Mouse (Mus musculus): ENCODE measurements around the gene Trafd1.
"Not testable (repeated sequence)": the region's sequence is repeated elsewhere in the genome, so short reads cannot be mapped to it uniquely, and the experiment has no call there.

Trafd1 gene

DNA sequence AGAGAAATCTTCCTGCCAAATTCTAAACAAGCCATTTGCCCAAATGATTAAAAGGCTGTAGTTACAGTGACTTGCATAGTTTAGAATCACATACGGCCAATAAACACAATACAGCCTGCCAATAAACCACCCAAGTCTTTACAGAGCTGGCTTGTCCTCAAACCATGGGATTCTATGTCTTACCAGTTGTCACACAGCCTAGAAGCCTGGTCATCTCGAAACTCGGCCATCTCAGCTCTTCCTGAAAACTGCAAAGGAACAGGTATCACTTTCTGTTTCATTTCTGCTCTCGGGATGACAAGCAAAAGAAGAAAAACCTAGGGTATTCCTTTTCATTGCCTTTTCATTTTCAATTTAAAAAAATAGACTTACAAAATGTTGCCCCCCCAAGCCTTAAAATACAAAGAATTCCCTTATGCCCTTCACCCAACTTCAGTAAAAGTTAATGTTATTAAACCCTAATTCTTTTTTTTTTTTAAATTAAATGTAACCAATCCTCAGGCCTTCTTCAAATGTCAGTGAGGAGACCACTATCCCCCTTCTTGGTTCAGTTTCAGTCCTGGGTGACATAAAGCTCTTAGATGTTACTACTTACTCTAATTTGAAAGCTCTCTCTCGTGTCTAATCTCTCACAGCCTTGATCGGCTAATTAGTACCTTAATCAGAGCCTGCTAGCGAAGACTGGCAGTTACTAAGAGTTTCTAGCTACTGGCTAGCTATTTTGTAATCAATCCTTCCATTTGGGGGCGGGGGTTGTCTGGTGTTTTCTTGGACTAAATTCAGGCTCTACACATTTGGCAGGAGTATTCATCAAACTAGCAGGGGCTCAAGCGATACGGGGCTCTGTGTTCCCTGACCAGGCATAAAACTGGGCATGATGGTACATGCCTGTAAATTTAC lies 1.3 kb downstream of the Trafd1 start:
- DNase-seq = no peak

DNA sequence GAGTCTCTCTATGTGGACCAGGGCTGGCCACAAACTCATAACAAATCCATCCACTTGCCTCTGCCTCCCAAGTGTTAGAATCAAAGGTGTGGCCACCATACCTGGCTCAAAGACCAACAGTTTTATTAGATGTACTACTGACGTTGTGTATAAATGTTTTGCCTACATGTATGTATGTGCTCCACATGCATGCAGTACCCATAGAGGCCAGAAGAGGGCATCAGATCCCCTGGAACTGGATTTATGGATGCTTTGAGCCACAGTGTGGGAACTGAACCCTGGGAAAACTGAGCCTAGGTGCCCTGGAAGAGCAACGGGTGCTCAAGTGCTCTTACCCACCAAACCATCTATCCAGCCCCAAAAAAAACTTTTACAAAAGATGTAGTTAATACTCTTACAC lies 4.7 kb downstream of the Trafd1 start:
- no peak for DNase-seq

DNA sequence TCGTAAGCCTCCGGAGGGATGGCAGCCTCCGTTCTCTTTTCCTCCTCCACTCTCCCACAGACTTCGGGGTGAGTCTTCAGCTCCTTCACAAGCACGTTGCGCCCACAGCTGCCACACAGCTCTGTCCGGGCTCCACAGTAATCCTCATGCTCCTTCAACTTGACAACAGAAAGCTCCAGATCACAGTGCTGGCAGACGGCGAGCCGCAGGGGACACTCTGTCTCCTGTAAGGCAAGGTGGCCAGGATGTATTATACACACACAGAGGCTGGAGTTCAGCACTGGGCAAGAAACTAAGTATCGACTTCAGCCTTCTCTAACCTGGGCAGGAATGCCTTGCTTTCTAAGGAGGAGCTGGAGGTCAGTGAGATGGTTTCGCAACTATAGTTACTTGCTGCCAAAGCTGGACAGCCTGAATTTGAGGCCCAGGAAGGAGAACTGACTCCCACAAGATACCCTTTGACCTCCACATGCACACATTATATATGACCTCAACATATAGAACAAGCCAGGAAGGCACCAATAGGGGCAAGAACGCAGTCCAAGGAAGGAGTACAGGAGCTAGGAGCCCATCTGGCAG lies 6.7 kb downstream of the Trafd1 start:
- DNase-seq = no peak

DNA sequence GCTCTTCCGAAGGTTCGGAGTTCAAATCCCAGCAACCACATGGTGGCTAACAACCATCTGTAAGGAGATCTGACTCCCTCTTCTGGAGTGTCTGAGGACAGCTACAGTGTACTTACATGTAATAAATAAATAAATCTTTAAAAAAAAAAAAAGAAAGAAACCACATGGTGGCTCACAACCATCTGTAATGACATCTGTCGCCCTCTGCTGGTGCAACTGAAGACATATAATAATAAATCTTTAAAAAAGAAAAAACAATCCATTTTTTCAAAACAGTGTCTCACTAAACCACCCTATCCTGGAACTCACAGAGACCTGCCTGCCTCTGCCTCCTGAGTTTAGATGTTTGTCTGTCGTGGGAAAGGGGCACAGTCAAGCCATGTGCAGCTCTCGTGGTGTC lies 8.5 kb downstream of the Trafd1 start:
- DNase-seq = peak; percentile 42

DNA sequence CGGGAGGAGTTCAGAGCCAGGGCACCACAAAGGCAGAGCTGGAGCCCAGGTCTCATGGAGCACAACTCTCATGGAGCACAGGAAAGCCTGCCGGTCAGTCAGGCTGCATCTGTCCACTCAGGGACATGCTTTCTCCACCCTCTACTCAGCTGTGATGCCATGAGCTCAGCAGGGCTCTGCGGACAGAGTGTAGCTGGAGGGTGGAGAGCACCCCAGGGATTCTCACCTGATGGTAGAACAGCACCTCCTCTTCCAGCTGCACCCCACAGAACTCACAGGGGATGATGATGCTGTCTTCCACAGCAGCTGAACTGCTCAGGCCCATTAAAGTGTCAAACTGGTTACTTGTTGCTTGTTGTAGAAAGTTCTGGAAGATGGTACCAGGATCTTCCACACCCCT lies 10.6 kb downstream of the Trafd1 start:
- DNase-seq = no peak

DNA sequence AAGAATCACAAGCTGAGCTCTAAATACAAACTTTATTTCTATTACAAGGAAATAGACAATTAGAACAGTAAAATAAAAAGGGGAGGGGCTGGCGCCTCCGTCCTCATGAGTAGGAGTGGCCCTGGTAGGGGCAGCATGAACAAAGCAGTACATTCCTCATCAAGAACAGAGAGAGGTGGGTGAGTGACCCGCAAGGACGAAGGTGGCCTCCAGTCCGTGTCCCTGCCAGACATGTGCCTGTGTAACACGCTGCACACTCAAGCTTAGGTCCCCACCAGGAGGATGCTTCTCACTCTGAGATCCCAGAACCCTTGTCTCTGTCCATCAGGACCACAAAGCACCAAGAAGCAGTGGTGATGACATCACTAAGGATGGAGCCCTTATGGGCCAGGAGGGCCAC lies 13.7 kb downstream of the Trafd1 start:
- DNase-seq = no peak

DNA sequence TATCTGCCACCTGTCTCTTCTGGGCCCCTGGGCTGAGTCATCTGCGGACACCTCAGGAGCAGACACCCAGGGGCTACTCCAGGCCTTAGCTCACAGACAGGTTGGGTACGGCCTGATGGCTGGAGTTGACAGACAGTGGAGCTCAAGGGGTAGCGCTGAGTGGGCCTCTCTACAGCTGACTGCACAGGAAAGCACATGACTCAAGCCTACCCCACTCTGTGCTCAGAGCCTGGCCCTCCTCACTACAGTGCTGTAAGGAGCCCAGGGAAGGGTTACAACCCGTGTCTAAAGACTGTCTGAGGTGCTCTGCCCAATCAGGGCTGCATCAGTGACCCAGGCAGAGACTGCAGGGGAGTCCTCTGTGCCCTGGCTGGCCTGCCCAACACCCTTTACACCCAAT lies 18.2 kb downstream of the Trafd1 start:
- no peak for DNase-seq

DNA sequence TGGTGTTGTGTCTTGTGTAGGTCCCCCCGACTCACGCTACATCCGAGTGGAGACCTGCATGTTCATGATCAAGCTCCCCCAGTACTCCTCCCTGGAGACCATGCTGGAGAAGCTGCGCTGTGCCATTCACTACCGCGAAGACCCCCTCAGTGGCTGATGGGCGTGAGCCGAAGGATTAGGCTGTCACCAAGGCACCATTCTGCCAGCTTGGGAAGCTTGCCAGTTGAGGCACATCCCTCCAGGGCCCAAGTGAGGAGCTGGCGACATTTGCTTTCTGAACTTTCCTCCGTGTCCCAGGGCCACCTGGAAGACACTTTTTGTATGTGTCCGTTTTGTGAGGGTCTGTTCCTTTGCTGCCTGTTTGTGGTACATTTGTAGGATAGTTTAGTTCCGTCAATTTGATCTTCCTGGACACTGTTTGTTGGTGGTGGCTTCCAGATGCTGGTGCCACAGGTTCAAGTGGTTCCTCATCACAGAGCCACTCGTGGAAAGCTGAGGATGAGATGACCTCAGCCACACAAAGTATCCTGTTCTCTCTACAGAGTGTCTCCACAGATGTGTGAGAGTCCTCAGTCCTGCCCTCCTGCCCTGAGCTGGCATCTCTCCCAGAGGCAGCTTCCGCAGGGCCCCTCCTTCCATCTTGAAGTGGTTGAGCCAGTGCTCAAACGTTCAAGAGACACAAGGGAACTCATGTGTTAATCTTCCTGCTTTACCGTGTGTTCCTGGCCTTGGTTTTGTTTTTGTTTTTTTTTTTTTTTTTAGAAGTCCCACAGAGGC lies 18.8 kb downstream of the Trafd1 start:
- DNase-seq = no peak

DNA sequence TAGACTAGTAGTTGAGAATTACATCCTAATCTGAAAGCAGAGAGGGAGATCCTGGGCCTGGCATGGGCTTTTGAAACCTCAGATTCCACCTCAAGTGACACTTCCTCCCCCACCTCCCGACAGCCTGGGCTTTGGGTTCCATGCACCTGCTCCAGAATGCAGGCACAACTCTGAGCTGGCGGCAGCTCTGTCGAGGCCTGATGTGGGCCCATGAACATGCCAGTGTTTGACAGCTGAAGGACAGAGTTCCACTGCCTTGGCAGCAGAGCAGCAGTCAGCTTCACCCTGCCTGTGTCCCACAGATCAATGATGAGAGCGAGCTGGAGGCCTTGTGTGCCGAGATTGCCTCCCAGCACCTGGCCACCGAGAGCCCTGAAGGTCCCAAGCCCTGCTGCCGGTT lies 22.0 kb downstream of the Trafd1 start:
- no peak for DNase-seq

DNA sequence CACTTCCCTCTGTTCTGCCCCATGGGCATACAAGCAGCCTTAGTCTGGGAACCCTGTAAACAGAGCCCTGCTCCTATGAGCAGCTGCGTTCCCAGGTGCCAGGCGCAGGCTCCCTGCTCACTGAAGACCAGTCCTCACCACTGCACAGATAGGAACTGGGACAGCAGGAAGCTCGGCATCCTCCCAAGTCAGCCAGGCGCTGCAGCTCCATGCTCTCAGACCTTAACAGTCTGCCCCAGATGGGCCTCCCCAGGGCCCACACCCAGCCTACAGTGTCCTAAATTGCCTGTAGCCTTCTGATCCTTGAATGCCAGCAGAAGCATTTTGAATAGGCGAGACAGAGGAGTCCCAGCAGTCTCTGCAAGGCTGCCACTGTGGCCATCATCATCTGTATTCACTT lies 23.7 kb downstream of the Trafd1 start:
- DNase-seq = no peak

DNA sequence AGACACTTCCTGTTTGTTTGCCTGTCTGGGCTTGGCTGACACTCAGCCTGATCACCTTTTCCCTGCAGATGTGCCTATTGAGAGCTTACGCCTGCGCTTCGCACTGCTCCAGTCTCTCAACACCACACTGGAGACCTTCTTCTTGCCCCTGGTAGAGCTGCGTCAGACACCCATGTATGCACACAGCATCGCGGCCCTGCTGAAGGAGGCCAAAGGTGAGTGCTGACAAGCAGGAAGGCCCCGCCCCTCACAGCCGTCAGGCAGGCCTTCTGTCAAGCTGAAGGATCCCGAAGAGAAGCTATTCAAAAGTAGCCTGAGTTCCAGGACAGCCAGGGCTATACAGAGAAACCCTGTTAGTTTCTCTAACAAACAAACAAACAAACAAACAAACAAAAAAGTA lies 26.2 kb downstream of the Trafd1 start:
- no peak for DNase-seq

DNA sequence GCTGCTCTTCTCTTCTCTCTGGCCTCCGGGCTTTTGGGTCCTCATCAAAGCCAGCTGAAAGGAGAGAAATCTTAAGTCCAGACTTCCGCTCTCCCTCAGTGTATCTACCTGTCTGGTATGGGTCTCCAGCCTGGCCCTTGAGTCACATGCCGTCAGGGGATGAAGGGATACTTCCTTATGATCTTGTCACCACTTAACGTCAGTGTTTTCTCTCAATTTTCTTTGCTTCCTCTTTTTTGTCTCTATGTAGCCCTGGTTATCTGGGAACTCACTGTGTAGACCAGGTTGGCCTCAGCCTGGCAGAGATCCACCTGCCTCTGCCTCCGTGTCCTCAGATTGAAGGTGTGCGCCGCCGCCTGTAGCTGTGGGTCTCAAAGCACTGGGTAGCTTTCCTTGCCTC lies 41.4 kb downstream of the Trafd1 start:
- no peak for DNase-seq

DNA sequence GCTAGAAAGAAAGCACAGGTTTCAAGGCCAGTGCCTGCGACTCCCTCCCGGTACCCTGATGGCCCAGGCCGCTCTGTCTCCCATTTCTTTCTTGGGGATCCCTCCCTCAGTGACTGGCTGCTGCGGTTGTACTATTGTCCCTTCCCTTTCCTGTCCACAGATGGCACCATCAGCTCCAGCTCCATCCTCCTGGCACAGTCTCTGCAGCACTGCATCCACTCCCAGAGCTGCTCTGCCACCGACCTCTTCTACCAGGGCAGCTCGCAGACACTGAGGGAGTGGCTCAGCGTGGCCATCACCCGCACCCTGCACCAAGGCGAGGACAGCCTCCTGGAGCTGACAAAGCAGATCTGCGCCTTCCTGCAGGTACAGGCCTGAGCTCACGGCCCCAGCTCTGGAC lies 42.9 kb downstream of the Trafd1 start:
- DNase-seq = no peak

DNA sequence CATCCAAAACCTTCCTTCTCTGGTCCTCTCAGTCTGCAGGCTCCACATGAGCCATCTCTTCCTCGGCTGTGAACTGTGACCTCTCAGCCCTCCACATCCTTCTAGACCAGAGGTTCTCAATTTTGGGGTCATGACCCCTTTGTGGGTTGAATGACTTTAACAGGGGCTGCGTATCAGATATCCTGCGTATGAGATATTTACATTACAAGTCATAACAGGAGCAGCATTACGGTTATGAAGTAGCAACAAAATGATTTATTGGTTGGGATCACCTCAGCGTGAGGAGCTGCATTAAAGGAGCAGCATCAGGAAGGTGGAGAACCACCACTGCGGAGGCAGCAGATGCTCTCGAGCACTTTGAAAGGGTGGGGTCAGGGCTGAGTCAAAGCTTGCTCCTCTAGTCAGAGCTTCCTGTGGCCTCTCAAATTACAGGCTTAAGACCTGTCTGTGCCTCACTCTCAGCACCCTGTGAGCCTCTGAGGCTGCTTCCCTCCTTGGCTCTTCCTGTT lies 44.4 kb downstream of the Trafd1 start:
- DNase-seq = no peak

DNA sequence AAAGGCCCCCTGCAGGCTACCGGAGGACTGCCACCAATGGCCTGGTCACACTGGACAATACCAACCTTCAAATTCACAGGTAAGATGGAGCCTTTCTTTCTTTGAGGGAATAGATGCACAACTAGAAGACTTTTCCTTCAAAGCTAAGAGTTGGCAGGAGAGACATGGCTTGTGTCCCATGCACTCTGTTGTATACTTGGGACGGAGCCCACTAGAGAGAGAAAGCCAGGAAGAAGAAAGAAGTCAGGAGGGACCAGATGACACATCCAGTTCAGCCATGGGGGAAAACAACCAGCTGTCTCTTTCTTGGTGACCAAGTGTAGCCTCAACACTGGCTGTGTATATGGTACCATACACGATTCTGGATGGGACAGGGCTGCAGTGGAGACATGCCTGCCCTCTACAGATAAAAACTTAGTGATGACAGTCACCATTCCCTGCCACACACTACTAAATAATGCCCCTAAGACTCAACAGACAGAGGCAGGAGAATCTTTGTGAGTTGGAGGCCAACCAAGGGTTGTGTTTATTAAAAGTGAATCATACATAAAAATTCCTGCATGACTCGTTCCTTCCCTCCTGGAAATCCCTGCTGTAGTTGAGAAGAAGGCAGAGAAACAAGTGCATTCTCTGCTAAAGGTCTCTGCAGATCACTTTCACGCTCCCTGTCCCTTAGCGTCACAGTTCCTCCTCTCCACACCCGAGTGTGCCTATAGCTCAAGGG lies 45.8 kb downstream of the Trafd1 start:
- DNase-seq = no peak

DNA sequence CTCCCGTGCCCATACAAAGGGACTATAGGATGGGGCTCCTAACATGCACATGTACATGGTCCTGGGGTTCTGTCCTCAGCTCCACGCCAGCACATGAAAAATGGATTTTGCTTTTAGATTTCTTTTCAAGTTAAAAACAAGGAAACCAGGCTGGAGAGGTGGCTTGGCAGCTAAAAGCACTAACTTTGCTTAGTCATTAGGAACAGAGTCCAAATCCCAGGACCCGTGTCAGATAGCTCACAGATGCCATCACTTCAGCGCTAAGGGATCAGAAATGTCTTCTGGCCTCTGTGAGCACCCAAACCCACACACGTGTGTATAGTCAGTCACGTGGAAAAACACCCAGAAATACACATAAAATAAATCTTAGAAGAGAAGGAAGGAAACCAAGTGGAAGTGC lies 48.7 kb downstream of the Trafd1 start:
- DNase-seq = no peak

DNA sequence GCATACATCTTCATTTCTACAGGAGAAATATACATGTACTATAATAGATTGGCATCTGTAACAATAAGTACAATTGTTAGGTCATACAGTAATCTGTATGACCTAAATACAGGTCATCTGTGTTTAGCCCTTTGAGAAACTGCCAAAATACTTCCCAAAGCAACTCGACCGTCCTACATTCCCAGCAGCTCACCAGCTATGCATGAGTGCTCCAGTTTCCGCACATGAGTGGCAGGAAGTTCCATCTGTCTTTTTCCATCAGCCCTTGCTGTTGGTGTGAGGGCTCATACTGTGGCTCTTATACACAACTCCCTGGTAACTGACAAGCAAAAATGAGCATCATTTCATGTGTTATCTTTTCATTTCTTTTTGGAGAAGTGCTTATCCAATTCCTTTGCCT lies 49.4 kb downstream of the Trafd1 start:
- DNase-seq = no peak

DNA sequence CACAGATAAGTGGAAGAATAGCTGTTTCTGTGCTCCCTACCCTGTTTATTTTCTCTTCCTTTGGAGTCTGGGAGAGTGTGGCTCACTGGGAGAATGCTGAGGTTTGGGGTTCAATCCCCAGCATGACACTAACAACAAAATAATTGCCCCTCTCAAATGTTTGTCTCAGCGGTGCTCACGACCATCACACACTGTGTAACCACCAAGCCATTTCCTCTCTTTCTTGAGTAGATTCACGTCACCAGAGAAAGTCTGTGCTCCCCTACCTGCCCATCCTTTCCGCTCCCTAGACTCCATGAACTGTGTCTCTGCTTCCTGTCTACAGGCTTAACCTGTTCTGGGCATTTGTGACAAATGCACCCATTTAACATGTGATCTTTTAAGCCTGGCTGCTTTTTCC lies 50.0 kb downstream of the Trafd1 start:
- DNase-seq = no peak

DNA sequence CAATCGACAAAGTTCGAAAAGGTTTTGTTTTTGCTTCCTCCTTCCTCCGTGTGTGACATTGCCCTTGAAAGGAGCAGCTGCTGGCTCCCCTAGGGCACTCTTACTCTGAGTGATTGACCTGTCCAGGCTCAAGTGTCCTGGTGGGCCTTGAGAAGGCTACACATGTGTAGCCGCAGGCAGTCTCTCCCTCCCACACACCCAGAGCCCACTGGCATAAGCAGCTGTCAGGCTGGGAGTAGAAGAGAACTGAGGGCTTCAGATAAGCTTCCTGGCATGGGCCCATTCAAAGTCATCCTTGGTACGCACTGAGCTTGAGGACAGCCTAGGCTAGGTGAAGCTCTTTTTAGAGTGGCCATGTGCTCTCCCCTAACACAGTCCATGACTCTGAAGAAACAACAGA lies 51.0 kb downstream of the Trafd1 start:
- no peak for DNase-seq

DNA sequence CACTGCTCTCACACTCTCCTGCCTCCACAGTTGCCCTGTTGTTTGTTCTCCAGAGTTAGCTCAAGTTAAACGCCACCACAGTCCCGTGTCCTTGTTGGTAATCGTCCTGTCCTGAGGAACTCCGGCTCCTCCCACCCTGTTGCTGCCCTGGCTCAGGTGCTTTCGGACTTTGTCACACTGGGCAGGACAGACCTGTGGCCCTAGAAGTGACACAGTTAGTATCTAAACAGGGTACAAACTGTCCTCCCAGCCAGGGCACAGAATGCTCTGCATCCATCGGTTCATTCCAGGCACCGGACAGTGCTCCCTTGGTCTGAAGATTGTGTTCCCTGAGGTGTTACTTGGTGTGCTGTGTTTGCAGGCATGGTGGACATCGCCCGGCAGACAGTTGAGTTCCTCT lies 51.5 kb downstream of the Trafd1 start:
- DNase-seq = no peak

DNA sequence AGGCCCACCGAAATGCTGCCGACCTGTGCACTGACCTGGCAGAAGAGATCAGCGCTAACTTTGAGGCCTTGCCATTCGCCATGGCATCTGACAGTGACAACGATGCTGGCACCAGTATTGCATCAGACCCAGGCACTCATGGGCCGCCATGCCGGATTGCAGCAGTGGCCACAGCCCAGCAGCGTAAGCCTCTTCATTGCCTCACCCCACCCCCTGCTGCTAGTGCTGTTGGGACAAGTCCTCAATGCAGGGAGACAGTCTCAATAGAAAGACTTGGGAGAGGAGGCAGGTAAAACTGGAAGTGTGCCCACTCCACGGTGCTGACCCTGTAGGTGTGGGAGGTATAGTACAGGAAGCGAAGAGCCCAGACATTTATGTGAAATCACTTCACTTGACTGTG lies 53.7 kb downstream of the Trafd1 start:
- no peak for DNase-seq

DNA sequence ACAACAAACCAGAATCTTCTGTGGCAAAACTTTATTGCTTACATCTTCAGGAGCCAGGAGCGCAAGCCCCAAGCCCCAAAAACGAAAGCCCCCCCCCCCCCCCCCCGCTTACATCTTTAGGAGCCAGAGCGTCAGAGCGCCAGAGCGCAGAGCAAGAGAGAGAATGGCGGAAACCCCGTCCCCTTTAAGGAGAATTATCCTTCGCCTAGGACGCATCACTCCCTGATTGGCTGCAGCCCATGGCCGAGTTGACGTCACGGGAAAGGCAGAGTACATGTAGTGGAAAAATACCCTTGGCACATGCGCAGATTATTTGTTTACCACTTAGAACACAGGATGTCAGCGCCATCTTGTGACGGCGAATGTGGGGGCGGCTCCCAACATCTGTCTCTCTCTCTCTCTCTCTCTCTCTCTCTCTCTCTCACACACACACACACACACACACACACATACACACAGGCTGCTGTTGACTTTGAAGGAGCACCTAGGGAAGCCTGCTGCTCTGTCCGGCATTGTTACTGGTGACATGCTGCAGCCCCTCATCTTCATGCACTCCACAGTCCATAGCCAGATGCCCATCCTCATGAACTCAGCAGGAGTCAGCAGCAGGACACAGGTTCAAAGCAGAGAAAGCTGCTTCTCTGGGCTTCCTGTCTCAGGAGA lies 55.1 kb downstream of the Trafd1 start:
- not testable (repeated sequence) for DNase-seq
